Mouse (Mus musculus): ENCODE measurements around the gene Asb18.

Gene Asb18

DNA sequence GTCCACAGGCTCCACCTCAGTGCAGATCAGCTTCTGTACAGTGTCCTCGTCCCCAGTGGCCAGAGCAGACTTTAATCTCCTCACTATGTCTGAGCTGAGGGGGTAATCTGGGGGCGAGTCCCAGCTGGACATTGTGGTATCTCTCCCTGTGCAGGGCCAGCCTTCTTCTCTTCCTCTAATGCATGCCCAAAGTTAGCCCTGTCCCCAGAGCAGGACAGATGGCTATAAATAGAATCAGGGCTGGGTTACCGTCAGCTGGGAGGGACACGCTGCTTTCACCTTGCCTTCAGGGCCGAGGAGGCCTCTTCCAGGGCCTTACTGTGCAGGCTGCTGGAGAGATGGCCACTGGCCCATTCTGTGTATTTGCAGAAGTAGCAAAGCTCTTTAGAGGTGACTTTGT, at the start of gene Asb18:
Gene Asb18, minus strand, starts transcription at position 221 of the 400 bp plus-strand sequence.
- peak; percentile 85 for DNase-seq (ENCODE audit: low read depth, low spot score)

- peak; percentile 51 for DNase-seq (ENCODE audit: low read depth, low spot score)
Measured at GRCm38 (mm10) chr1:90060599-90060998, 46.1 kb upstream of the Asb18 start.

GRCm38 (mm10) chr1:90060054-90060453, 45.6 kb upstream of the Asb18 start:
- DNase-seq (ENCODE audit: low read depth, low spot score) = no peak

DNA sequence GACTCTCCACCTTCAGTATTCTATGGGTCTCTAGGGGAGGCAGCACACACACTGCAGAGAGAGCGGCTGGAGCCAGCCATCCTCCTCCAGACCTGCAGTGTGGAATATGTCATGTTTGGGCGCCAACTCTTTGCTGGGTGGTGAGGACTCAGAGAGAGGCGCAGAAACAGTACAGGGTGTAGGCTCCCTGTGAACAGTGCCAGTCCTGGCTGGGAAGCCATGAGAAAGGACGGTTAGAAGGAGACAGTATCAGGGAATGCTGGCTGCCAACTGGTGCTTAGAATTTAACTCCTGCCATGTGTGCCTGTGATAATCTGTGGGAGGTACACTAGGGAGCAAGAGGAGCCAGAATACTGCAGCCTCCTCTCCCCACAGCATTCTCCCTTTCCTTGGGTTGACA, 40.5 kb upstream of the Asb18 start:
- DNase-seq (ENCODE audit: low read depth, low spot score) = no peak

- peak; percentile 58 for DNase-seq (ENCODE audit: low read depth, low spot score)
Measured at GRCm38 (mm10) chr1:90051347-90051746, 36.9 kb upstream of the Asb18 start.

DNA sequence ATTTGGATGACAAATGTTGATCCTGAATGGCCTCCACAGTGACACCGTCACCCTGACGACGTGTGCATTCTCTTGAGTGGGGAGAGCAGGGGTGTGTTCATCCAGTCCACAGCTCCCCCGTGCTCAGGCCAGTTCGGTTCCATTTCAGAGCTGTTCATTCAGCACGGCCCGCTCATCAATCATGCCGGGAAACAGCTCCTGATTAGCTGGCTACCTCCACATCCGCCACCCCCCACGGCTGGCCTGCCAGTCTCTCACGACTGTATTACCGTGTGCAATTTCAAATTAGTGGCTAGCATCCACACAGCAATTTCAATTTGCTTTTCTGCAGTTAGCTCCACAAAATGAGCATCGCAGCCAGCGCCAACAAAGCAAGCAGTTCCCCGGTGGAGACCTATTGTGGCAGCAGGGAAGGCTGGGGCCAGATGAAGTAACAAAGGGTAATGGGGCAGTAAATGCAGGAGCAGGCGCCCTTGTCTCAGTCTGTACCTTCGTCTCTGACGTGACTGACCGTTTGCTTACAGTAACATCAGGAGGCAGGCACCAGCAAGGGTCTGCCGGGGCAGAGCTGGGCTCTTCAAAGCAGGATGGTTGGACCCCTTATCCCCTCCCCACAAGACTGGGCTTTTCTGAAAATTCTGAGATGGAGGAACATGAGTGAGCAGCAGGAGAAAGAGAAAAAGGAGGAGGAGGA, 35.7 kb upstream of the Asb18 start:
- no peak for DNase-seq (ENCODE audit: low read depth, low spot score)

- no peak for DNase-seq (ENCODE audit: low read depth, low spot score)
Measured at GRCm38 (mm10) chr1:90028305-90028704, 13.8 kb upstream of the Asb18 start.

DNA sequence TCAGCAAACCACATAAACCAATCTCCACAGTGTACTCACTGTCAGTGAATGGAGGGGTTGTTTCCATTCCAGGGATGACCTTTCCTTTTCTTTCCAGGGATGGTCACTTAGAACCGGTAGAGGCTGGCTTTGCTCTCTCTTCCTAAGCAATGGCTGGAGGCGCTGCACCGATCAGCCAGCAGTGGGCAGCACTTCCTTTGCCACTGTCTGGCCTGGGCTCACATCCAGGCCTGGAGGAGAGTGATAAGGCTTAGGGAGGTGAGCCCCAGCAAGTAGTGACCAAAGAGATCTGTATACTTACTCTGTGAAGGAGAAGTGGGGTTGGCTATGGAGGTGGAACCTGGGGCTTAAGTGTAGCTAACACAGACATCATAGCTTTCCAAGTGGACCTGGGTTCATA, 12.5 kb upstream of the Asb18 start:
- no peak for DNase-seq (ENCODE audit: low read depth, low spot score)

- no peak for DNase-seq (ENCODE audit: low read depth, low spot score)
Measured at GRCm38 (mm10) chr1:90020336-90020735, 5.9 kb upstream of the Asb18 start.

DNA sequence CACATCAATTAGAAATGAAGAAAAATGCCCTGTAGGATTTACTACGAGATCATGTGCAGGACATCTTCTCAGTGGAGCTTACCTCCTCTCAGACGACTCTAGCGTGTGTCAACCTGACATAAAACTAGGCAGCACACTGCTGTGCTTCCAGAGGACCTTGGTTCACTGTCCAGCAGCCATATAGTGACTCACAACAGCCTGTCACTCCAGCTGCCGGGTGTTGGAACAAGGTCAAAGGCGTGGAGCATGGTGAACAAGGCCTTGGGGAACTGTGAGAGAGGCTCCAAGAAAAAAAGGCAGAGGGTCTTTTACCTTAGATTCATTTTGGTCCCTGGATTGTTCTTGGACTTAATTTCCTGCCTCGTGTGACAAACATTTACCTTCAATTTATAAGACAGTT, 3.6 kb upstream of the Asb18 start:
- no peak for DNase-seq (ENCODE audit: low read depth, low spot score)

DNA sequence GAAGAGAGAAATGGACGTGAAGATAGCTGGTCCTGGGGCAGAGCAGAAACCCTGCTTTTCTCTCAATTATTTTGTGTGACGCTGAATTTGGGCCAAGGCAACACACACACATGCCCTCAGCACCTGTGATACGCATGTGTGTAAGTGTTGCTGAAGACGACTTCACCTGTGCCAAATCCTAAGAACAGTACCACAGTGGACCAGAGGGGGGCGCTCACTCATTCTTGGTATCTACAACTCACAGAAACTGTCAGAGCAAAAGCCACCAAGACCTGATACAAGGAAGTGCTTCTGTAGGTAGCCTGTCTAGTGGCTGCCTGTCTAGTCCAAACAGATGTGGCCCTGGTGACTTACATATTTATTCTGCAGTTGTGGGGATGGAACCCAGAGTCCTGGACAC, 1.2 kb downstream of the Asb18 start:
- DNase-seq (ENCODE audit: low read depth, low spot score) = no peak

- no peak for DNase-seq (ENCODE audit: low read depth, low spot score)
Measured at GRCm38 (mm10) chr1:90012850-90013249, 1.6 kb downstream of the Asb18 start.

DNA sequence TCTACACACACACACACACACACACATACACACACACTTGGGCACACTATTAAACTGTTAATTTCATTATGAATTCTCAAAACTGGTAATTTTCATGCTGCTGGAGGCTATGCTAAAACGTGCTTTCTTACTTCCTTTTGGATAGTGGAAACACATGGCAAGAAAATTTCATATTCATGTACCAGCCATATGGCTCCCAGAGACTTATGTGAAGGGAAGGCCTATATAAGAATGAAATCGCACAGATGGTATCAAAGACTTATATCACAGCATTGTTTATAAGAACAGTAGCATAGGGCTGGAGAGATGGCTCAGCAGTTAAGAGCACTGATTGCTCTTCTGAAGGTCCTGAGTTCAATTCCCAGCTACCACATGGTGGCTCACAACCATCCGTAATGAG, 2.3 kb downstream of the Asb18 start:
- DNase-seq (ENCODE audit: low read depth, low spot score) = no peak

DNA sequence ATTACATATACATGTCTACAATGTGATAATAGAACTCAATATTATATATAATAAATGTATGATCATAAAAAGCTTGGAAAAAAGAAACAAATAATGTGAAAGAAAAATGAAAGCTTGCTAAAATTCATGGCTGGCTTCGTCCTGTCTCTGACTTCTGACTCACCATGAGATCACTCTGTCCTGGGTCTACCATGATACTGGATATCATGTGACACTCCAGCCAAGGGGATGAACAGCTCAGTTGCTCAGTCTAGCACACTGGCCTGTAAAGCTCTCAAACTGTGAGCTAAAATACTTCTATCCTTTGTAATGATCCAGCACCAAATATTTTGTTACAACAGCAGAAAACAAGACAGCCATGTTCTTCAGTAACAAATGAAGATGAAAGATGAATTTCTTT, 4.4 kb downstream of the Asb18 start:
- DNase-seq (ENCODE audit: low read depth, low spot score) = no peak

DNA sequence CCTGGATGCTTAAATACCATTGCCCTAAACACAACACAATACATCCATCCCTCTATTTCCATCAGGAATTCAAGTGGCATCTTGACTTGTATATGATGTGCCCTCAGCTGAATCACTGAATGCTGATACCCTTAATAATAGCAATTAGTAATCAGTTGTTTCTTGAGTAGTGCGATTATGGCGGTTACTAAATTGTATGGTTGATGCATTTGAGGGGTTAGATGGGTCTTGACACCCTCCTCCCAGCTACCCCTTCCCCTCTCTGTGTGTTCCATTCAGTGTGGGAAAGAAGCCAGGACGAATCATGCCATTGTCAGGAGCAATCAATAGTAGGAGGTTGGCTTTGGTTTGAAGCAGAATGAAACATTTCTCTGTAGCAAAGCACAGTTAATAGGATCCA, 5.3 kb downstream of the Asb18 start:
- DNase-seq (ENCODE audit: low read depth, low spot score) = no peak

DNA sequence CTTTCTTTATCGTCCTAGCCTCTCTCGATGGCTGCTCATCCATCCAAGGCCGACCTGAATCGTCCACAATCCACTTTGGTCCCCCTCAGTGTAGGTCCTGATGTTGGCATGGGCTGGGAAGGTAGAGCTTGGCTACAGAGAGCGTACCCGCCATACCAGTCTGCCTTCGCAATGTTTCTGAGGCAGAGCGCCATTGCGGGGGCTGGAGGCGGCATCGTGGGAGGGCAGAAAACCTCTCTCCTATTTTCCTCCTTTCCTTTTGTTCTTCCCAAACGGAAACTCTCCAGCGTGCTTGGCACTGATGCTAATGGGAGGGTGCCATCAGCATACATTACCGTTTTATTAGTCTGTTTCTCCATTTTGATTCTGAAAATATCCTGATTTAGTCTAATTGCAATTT, 7.8 kb downstream of the Asb18 start:
- no peak for DNase-seq (ENCODE audit: low read depth, low spot score)

- no peak for DNase-seq (ENCODE audit: low read depth, low spot score)
Measured at GRCm38 (mm10) chr1:90000981-90001380, 13.5 kb downstream of the Asb18 start.

DNA sequence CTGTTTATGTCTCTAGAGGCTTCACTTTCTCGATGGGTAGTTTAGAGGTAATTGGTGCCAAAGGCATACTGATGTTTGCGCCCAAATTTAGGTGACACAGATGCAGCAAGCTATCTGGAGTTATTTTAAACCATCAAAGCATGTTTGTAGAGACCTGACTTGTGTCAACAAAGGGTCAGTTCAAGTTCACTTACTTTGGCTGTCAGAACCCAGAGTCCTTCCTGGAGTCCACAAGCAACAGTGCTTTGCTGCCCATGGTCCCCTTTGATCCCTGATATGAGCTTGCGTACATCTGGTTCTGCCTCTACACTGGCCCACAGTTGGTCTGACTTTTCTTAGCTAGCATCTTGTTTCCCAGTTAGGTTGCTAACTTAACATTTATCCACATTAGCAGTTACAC, 14.6 kb downstream of the Asb18 start:
- DNase-seq (ENCODE audit: low read depth, low spot score) = no peak

GRCm38 (mm10) chr1:89998696-89999095, 15.8 kb downstream of the Asb18 start:
- no peak for DNase-seq (ENCODE audit: low read depth, low spot score)

- peak; percentile 59 for DNase-seq (ENCODE audit: low read depth, low spot score)
Measured at GRCm38 (mm10) chr1:89998076-89998475, 16.4 kb downstream of the Asb18 start.

- DNase-seq (ENCODE audit: low read depth, low spot score) = no peak
Measured at GRCm38 (mm10) chr1:89992256-89992655, 22.2 kb downstream of the Asb18 start.

DNA sequence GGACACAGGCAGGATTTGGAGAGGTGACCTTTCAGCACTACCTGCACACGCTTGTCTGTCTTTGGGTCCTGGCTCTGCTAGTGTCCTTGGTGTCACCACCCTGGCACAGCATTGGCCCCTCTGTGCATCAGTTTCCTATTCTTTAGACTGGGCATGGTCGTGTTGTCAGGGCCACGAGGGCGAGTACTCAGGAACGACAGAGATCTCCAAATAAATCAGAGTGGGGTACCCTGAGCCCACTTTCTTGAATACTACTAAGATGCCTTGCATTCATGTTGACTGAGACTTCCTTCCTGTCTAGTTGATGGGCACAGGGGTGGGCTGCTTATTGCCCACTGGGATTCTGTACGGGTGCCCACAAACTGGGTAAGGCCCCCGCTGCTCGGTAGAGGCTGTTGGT, 37.2 kb downstream of the Asb18 start:
- DNase-seq (ENCODE audit: low read depth, low spot score) = no peak

DNA sequence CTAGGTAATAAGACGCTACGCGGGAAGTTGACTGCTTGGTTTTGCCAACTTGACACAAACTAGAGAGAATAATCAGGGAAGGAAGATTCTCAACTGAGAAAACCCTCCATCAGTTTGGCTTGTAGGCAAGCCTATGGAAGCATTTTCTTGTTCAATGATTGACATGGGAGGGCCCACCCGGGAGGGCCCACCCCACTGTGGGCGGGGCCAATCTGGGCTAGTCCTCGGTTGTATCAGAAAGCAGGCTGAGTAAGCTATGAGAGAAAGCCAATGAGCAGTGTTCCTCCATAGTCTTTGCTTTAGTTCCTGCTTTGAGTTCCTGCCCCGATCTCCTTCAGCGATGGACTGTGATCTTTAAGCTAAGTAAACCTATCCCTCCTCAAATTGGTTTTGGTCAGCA, 38.1 kb downstream of the Asb18 start:
- DNase-seq (ENCODE audit: low read depth, low spot score) = no peak

DNA sequence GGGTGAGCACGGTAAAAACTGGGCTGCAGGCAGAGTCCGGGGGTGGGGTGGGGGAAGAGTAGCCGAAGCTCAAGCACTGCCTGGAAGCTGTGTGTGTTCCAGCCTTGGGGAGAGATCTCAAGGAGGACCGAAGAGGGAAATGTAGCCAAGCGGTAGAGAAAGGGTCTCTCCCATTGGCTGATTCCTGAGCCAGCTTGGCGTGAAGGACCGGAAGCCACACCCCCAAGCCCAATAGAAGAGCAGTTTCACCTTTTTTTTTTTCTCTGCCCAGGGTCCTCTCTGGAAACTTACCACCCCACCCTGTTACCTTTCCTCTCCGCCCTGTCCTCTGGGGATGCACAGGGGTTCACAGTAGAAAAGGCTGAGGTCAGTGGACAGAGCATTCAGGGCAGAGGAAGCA, 39.9 kb downstream of the Asb18 start:
- no peak for DNase-seq (ENCODE audit: low read depth, low spot score)

Measured in skeletal muscle tissue, adult 2 months (tissue).